Mouse (Mus musculus): ENCODE data around the gene Ovol1. TPM values are rescaled to one million over a fixed set of nuclear protein-coding genes. Genes with fewer than 3 reads are reported as not detected.

Ovol1 gene
- 0.16 TPM in 1 of 2 replicates, not detected in the other for total RNA-seq (2023)

DNA sequence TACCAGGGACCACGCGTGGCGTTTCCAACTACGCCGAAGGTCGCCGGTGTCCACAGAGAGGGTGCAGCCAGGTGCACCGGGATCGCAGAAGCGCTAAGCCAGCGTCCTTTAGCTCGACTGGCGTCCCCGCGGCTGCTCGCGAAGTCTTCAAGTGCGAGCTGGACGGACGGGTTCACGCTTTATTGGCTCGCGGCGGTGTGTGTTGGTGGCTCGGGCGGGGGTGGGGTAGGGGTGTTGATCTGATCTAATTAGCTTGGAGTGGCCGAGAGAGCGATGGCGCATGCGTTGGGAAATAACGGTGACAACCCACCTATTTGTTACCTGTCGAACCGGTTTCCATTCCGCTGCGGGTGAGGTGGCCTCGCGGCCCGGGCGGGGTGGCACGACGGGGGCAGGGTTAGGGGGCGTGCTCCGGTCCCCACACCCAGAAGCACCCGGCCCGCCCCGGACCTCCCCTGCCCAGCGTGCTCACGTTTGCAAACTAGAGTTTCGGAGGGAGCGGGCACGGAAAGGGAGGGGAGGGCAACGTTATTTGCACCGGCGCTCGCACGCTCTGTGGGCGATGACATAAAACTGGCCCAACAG, at the start of gene Ovol1:
Ovol1 (minus strand) TSS at position 190 of the 585 bp plus-strand sequence.

DNA sequence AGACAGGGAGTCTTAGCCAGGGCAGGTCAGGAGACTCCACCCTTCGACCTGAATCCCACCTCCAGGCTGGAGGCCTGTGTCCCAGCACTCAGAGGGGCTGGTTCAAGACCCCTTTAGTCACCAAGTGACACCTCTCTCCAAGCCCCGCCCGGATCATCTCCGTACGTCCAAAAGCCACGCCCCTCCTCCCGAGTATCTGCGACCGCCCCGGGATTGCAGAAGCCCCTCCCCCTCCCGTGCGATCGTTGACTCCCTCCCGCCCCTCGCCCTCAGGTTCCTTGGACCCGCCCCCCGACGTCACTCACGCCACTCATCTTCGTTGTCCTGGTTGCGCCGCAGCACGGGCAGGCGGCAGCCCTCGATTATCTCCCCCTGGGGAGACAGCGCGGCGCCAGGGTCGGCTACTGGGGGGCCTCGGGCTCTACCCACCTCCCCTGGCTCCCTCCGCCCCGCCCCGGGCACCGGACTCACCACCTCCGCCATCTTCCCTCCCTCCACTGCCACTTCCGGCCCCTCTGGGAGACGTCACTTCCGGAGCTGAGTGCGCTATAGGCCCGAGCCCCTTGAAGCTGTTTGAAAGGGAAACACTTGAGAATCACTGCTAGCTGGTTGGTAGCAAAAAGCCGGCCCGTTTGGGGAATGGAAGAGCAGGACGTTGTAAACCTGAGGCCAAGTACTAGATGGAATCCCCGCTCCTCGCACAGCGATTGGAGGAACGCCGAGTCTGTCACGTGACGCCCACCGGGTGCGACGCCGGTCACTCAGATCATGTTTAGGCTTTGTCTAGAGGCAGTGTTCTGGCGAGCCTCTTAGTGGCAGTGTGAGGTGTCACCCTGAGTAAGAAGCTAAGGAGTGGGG, 49.3 kb upstream of the Ovol1 start, which contains the start of gene Kat5:
Kat5 (minus strand) TSS at position 691 of the 858 bp plus-strand sequence.

DNA sequence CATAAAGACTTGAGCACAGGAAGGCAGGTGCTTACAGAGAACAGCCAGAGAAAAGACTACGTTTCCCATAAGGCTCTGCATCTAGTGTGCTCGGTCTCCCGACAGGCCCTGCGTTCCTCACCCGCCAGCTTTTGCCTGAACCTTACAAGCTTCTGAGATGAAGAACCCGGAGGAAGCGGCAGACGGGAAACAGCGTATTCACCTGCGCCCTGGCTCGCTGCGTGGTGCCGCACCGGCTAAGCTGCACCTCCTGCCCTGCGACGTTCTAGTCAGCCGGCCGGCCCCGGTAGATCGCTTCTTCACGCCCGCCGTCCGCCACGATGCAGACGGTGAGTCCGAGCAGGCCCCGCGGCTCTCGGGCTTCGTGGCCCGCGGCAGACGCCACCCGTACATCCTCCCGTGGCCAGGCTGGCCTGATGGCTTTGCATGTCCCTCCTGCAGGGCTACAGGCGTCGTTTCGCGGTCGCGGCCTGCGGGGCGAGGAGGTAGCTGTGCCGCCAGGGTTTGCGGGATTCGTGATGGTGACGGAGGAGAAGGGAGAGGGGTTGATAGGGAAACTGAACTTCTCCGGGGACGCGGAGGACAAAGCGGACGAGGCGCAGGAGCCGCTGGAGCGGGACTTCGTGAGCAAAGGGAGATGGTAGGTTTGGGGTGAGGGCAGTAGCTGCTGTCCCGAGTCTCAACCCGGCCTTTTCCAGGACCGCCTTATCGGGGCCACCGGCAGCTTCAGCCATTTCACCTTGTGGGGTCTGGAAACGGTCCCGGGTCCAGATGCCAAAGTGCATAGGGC, 41.5 kb upstream of the Ovol1 start, which contains the start of gene Rnaseh2c:
Rnaseh2c (plus strand) TSS at position 122 of the 790 bp plus-strand sequence.

DNA sequence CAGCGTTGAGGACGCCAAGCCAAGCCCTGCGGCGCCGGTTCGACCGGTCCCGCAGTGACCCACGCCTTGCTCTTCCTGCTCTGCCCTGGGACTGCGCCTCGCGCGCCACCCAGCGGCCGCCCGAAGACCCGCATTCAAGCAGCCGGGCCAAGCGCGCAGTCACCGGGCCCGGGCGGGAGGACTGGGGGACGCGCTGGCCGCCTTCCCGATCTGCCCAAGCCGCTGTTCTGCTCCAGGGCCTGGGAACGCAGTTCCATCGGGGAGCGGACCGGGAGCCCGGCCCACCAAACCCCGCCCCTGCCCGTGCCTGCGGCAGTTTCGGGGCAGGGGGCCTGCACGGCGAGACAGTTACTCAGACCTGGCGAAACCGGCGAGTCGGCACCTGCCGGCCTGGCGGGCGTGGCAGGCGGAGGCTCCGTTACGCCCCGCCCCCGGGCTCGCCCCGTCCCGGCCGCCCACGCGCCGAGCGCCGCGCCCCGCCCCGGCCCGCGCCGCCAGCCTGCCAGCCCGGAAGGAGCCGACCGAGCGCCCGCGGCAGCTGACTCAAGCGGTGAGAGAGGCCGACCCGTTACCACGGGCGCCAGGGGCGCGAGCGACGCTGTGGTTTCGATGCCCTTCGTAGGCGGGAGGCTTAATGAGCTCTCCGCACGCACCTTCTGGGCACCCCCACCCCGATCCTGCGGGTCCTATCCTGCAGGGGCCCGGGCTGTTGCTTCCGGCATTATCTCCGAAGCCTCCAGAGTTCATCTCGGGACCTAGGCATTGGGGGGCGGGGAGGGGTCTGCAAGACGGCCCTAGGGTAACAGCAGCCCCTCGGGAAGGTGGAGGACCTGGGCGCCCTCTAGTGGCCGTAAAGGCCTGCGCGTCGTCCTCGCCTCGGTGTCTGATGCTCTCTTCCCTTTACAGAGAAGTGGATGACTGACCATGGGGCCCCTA, 7.4 kb upstream of the Ovol1 start, which contains the start of gene Ap5b1:
Ap5b1 (plus strand) TSS at position 492 of the 936 bp plus-strand sequence.

DNA sequence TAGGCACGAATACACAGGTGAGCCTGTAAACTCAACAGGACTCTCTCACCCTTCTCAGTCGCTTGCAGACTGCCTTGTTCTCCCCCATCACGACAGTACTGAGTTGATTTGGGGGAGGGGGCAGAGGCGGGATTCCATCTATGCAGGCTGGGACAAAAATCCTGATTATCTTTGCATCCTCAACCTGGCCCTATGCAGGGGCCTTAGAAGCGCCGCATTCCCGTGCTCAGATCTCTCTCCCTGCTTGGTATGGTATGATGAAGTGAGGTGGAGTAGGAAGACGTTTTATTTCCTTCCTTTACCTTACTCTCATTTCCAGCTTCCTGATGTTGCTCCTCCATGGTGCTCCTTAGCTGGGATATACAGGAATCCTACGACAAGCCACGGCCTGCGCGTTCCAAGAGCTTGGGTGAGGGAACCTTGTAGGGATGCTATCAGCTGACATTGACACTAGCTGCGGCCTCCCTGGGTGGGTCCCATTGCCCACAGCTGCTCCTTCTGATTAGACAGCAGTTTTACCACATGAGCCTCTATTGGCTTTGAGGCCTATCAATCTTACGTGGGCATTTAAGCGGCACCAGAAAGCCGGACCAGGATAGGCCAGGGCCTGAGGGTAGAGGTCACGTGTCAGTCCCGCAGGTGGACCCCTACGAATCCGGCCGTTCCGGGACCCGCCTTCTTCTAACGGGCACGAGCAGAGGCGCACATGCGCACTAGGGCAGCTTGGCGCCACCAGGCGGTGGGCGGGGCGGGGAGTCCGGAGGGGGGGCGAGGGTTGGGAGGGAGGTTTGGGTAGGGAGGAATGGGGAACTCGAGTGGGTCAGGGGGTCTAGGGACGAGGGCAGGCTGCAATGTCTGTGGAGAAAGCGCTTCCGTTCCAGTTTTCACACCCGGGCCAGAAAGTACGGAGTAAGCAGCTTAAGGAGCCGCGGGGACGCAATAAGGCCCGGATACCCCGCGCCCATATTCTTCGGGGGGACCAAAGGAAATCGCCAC, 50.1 kb downstream of the Ovol1 start, which contains the start of gene Snx32:
Snx32 (minus strand) TSS at position 508 of the 996 bp plus-strand sequence.

DNA sequence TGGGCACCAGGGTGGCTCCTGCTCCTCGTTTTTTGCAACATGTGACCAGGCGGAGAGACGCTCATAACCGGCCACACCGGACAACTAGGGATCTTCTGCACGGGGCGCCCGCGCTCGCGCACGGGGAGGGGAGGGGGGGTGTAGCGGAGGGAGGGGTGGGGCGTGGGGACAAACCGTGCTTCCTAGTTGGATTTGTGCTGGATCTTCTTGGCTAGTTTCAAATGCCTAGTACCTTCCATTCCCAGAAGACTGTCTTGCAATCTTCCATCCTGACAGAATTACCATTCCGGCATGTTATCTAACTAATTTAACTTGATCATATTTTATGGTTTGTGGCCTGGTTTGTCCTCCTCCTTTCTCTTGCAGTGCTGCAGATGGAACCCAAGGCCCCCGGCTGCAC, 56.8 kb downstream of the Ovol1 start, which contains the start of gene 1700020D05Rik:
1700020D05Rik (minus strand) TSS at position 101 of the 400 bp plus-strand sequence.

Other genes starting within 250 kb of the Ovol1 start
- gene Catsper1, start 224.9 kb downstream of the Ovol1 start, total RNA-seq (2023): not detected in 2 replicates
- not detected in 2 replicates for gene Cst6, start 211.1 kb downstream of the Ovol1 start, total RNA-seq (2023)
- 25.6 and 30.1 TPM in 2 replicates for gene Eif1ad, start 193.9 kb downstream of the Ovol1 start, total RNA-seq (2023)
- gene Banf1, start 193.5 kb downstream of the Ovol1 start, total RNA-seq (2023): 53.8 TPM in 2 replicates
- 131 and 134 TPM in 2 replicates for gene Sart1, start 171.9 kb downstream of the Ovol1 start, total RNA-seq (2023)
- 0.95 TPM in 1 of 2 replicates, not detected in the other for gene Tsga10ip, start 158.1 kb downstream of the Ovol1 start, total RNA-seq (2023)
- gene Drap1, start 135.7 kb downstream of the Ovol1 start, total RNA-seq (2023): 102 and 116 TPM in 2 replicates
- gene AI837181, start 135.5 kb downstream of the Ovol1 start, total RNA-seq (2023): 30.0 and 39.2 TPM in 2 replicates
- 73.4 and 88.0 TPM in 2 replicates for gene Fosl1, start 113.1 kb downstream of the Ovol1 start, total RNA-seq (2023)
- 0.98 and 1.6 TPM in 2 replicates for gene Ccdc85b, start 102.8 kb downstream of the Ovol1 start, total RNA-seq (2023)
- gene Fibp, start 100.0 kb downstream of the Ovol1 start, total RNA-seq (2023): 48.7 and 54.0 TPM in 2 replicates
- gene Ctsw, start 92.1 kb downstream of the Ovol1 start, total RNA-seq (2023): 0.51 TPM in 1 of 2 replicates, not detected in the other
- 0.79 TPM in 1 of 2 replicates, not detected in the other for gene Efemp2, start 86.7 kb downstream of the Ovol1 start, total RNA-seq (2023)
- 11.7 and 16.5 TPM in 2 replicates for gene Mus81, start 72.2 kb downstream of the Ovol1 start, total RNA-seq (2023)
- gene Cfl1, start 70.2 kb downstream of the Ovol1 start, total RNA-seq (2023): 1,517 and 1,622 TPM in 2 replicates
- gene 1700020D05Rik, start 56.9 kb downstream of the Ovol1 start, total RNA-seq (2023): not detected in 2 replicates
- gene Snx32, start 50.1 kb downstream of the Ovol1 start, total RNA-seq (2023): 1.5 and 2.2 TPM in 2 replicates
- gene Ap5b1, start 7.4 kb upstream of the Ovol1 start, total RNA-seq (2023): 59.9 and 83.2 TPM in 2 replicates
- 134 and 135 TPM in 2 replicates for gene Rnaseh2c, start 41.2 kb upstream of the Ovol1 start, total RNA-seq (2023)
- 84.1 and 85.2 TPM in 2 replicates for gene Kat5, start 49.6 kb upstream of the Ovol1 start, total RNA-seq (2023)
- gene Rela, start 76.8 kb upstream of the Ovol1 start, total RNA-seq (2023): 91.9 and 100 TPM in 2 replicates
- 199 and 219 TPM in 2 replicates for gene Sipa1, start 103.1 kb upstream of the Ovol1 start, total RNA-seq (2023)
- gene Map3k11, start 128.1 kb upstream of the Ovol1 start, total RNA-seq (2023): 78.5 and 101 TPM in 2 replicates
- 60.5 and 93.2 TPM in 2 replicates for gene Pcnx3, start 128.3 kb upstream of the Ovol1 start, total RNA-seq (2023)
- not detected in 2 replicates for gene Kcnk7, start 143.7 kb upstream of the Ovol1 start, total RNA-seq (2023)
- gene Ehbp1l1, start 165.7 kb upstream of the Ovol1 start, total RNA-seq (2023): 131 and 170 TPM in 2 replicates
- gene Fam89b, start 169.0 kb upstream of the Ovol1 start, total RNA-seq (2023): 46.0 and 48.4 TPM in 2 replicates
- gene Ltbp3, start 180.3 kb upstream of the Ovol1 start, total RNA-seq (2023): 1.1 and 1.7 TPM in 2 replicates
- 52.7 and 72.2 TPM in 2 replicates for gene Scyl1, start 210.8 kb upstream of the Ovol1 start, total RNA-seq (2023)